Mouse (Mus musculus): ENCODE measurements around the gene Whrn.

DNA sequence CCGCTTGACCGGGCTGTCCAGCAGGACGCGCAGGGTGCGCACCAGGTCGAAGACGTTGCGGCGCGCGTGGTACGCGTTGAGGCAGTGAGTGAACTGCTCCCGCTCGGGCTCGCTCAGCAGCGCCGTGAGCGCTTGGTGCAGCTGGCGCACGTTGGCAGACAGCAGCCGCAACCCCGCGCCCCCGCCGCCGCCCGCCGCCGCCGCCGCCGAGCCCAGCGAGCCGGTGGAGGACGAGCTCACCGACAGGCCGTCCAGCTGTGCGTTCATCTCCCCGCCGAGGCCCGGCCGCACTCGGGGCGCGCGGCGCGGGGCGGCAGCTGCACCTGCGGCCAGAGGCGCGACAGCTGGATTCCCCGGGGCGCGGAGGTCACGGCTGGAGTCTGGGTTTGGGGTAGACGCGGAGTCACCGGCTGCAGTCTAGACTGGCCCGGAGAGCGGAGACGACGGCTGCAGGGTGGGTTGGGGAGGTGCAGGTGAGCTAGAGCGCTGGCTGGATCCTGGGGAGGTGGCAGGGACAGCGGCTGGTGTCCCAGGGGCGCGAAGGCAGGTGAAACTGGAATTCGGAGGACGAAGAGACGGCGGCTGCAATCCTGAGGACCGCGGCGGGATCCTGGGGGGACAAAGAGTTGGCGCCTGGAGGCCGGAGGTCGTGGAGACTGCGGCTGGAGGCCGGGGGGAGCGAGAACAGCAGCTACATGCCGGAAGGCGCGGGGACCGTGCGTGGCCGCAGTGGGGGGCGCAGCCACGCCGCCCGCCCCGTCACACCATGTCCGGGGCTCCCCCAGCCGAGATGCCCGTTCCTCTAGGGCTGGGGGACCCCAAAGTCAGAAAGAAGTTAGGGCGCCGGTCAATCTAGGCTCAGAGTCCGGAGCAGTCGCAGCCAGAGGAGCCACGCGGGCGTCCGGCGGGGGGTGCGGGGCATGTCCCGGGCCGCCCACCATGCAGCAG, 550 bp downstream of the Whrn start:
- TF ChIP-seq CTCF (IDR thresholded peaks at IDR 0.05; ENCODE audit: low read depth, low read length): no peak
- no peak for TF ChIP-seq POLR2A (IDR thresholded peaks at IDR 0.05; ENCODE audit: extremely low read depth, insufficient read depth, low read length)
